Mouse (Mus musculus) bone marrow, adult 2 months (tissue): ENCODE results near the gene Spata32.

Experiments used
- CTCF ChIP-seq: fragments of 200-500 bp; IDR thresholded peaks from 2 replicates; pipeline ENCODE4 v1.5.1; 2011; ENCODE audit warnings: low read length, control low read depth; ENCODE audit not compliant: control insufficient read depth, insufficient read depth
- POLR2A ChIP-seq: fragments of 200-500 bp; IDR thresholded peaks from 2 replicates; pipeline ENCODE4 v1.6.1; 2011; ENCODE audit warnings: low read depth, mild to moderate bottlenecking, control low read depth, low read length, borderline replicate concordance; ENCODE audit not compliant: control insufficient read depth

DNA sequence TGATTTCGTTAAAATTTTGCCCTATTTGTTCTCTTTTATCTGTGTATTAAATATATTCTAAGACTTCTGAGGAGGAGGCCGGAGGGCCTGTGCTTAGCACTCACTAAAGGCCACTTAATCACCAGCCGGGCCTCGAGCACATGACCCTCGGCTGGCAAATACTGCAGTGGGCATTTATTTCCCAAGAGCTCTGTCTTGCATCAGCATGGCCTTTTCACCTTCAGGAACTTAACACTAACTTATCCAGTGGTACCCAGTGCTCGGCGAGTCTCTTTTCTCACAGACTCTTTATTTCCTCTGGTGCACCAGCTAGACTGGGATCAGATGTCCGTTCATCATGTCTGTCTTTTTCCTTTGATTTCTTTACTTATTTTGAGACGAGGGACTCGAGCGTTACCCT, 57.5 kb downstream of the Spata32 start:
- TF ChIP-seq CTCF (no peak), POLR2A (no peak)
